Mouse (Mus musculus): ENCODE data around the gene Abcg8. TPM values are rescaled to one million over a fixed set of nuclear protein-coding genes. Genes with fewer than 3 reads are reported as not detected.

The Abcg8 gene
- total RNA-seq, 2 experiments from 2014 or later = not detected

GRCm38 (mm10) chr17:84744256-84744655 lies 68.2 kb downstream of the Abcg8 start:
- DNase-seq (ENCODE audit: extremely low spot score in 1 of 2, low spot score in 2 of 2) = no peak
- intact Hi-C loops (cut with DNase I) = no loop called here

- intact Hi-C loops (cut with DNase I) = loop anchor here (5.0 kb wide), 1 partner anchor 33 kb away; no protein-coding TSS in a partner anchor
- no peak for DNase-seq (ENCODE audit: extremely low spot score in 1 of 2, low spot score in 2 of 2)
These were observed 68.9 kb downstream of the Abcg8 start for GRCm38 (mm10) chr17:84745001-84745400.

GRCm38 (mm10) chr17:84747212-84747611 lies 71.1 kb downstream of the Abcg8 start:
- intact Hi-C loops (cut with DNase I) = loop anchor here (5.0 kb wide), 1 partner anchor 35 kb away; no protein-coding TSS in a partner anchor
- DNase-seq (ENCODE audit: extremely low spot score in 1 of 2, low spot score in 2 of 2) = peak in 1 of 2 experiments; percentile 50

- no peak for DNase-seq (ENCODE audit: extremely low spot score in 1 of 2, low spot score in 2 of 2)
- intact Hi-C loops (cut with DNase I) = loop anchor here (5.0 kb wide), 1 partner anchor 36 kb away; no protein-coding TSS in a partner anchor
These were observed 72.1 kb downstream of the Abcg8 start for GRCm38 (mm10) chr17:84748152-84748682.

- DNase-seq (ENCODE audit: extremely low spot score in 1 of 2, low spot score in 2 of 2) = peak in 1 of 2 experiments; percentile 20
- intact Hi-C loops (cut with DNase I) = loop anchor here (5.0 kb wide), 1 partner anchor 37 kb away; no protein-coding TSS in a partner anchor
These were observed 73.2 kb downstream of the Abcg8 start for GRCm38 (mm10) chr17:84749297-84749696.

Other genes with a start within 250 kb of the Abcg8 start
- 10 to 100 TPM; 13.3 to 13.8 TPM for gene Thada, start 210.1 kb upstream of the Abcg8 start, total RNA-seq (2021)
- 1 to 10 TPM; 3.2 to 5.4 TPM for gene Plekhh2, start 164.4 kb upstream of the Abcg8 start, total RNA-seq (2021)
- 10 to 100 TPM; 23.5 to 25.6 TPM for gene Dync2li1, start 49.8 kb upstream of the Abcg8 start, total RNA-seq (2021)
- not detected for gene Abcg5, start 6.7 kb downstream of the Abcg8 start, total RNA-seq (2021)
- gene Lrpprc, start 114.5 kb downstream of the Abcg8 start, total RNA-seq (2021) = 10 to 100 TPM; 64.9 to 68.9 TPM

Measured in left cerebral cortex, postnatal 10 days (tissue).